Mouse (Mus musculus) MN1 (cell line): ENCODE data around the gene Frem3.

ENCODE experiments used
- DNase-seq: peaks from one replicate; pipeline ENCODE4 v3.0.0-alpha.2; 2016; ENCODE audit warnings: low spot score

The Frem3 gene

GRCm38 (mm10) chr8:80710670-80711400, 100.0 kb downstream of the Frem3 start:
- no peak for DNase-seq

GRCm38 (mm10) chr8:80714461-80714860, 103.6 kb downstream of the Frem3 start:
- DNase-seq: no peak

- no peak for DNase-seq
Observed at GRCm38 (mm10) chr8:80732326-80732725, 121.4 kb downstream of the Frem3 start.

- DNase-seq: no peak
Observed at GRCm38 (mm10) chr8:80738046-80738387, 127.1 kb downstream of the Frem3 start.

- peak; percentile 68 for DNase-seq
Observed at GRCm38 (mm10) chr8:80738388-80739154, 127.7 kb downstream of the Frem3 start.

GRCm38 (mm10) chr8:80739155-80739924, 128.5 kb downstream of the Frem3 start, which contains the start of gene Smarca5:
TSS of gene Smarca5 (minus strand) at chr8:80739497.
- peak; percentile 99 for DNase-seq

- no peak for DNase-seq
Observed at GRCm38 (mm10) chr8:80739932-80740331, 129.1 kb downstream of the Frem3 start.
